Mouse (Mus musculus) liver, adult 2 months (tissue): ENCODE results near the gene Kdelc2.

Experiments
- CTCF ChIP-seq: fragments of 200-500 bp; IDR thresholded peaks from 2 replicates; pipeline ENCODE4 v1.5.1; 2011; ENCODE audit warnings: low read depth, low read length, control low read depth
- POLR2A ChIP-seq: fragments of 200-500 bp; IDR thresholded peaks from 2 replicates; pipeline ENCODE4 v1.6.1; 2011; ENCODE audit warnings: low read length, control low read depth; ENCODE audit not compliant: insufficient read depth; ENCODE audit errors: extremely low read depth

DNA sequence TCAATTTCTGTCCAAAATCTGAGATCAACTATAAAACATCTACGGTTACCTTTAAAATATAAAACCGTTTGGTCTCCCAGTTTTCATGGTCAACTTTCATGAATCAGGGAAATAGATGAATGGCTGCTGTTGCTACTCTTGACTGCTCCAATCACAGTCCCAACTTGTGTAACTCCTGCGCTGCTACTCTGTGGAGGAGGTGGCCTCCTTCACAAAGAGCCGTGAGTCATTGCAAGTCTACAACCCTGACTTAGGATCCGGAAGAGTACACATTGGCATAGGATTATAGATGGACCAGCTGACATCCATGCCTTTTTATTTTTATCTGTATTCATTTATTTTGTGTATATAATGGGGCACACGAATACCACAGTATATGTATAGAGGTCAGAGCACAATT is 31.9 kb upstream of the Kdelc2 start:
- TF ChIP-seq CTCF = no peak
- TF ChIP-seq POLR2A = no peak
